Mouse (Mus musculus) CH12.LX (cell line): ENCODE results near the gene Dhx9. TPM values are rescaled to one million over a fixed set of nuclear protein-coding genes. Genes with fewer than 3 reads are reported as not detected.

Experiments used
- DNase-seq: peaks from one replicate; pipeline ENCODE4 v3.0.0-alpha.2; 2013; ENCODE audit errors: extremely low read depth
- H3K27ac ChIP-seq: 2 replicates; pipeline ENCODE4 v1.5.1; 2012; ENCODE audit warnings: low read depth, mild to moderate bottlenecking, control low read depth, moderate library complexity; ENCODE audit not compliant: insufficient read depth
- H3K27me3 ChIP-seq: replicated peaks from 2 replicates; pipeline ENCODE3; 2012; ENCODE audit warnings: inconsistent platforms
- H3K36me3 ChIP-seq, 2 experiments: replicated peaks in 1 of 2; 2 replicates each; pipeline versions ENCODE3 to v1.6.1; 2012; ENCODE audit warnings: inconsistent platforms in 1 of 2, low read length in 1 of 2, mild to moderate bottlenecking in 1 of 2, mixed read lengths in 1 of 2, moderate library complexity in 1 of 2; ENCODE audit not compliant: control insufficient read depth in 1 of 2, insufficient read depth in 1 of 2
- H3K4me1 ChIP-seq, 2 experiments: 2 replicates each; pipeline ENCODE4 v1.6.1; 2012; ENCODE audit warnings: inconsistent platforms in 1 of 2, moderate library complexity in 1 of 2; ENCODE audit not compliant: insufficient read depth in 2 of 2, control insufficient read depth in 1 of 2
- H3K4me2 ChIP-seq: 2 replicates; pipeline ENCODE4 v1.6.1; 2012; ENCODE audit warnings: low read depth, mild to moderate bottlenecking, control low read depth; ENCODE audit not compliant: poor library complexity, insufficient read depth, severe bottlenecking
- H3K4me3 ChIP-seq, 3 experiments: fragments of 150-350 bp in 1 of 3; sonication (generic) in 1 of 3; replicated peaks in 1 of 3; 2 replicates each; pipeline versions ENCODE3 to v1.5.1; 2011 to 2012; ENCODE audit warnings: low read depth in 2 of 3, low read length in 2 of 3, mild to moderate bottlenecking in 2 of 3, moderate library complexity in 2 of 3, control low read depth in 1 of 3, improper control_type of control experiment in 1 of 3, inconsistent platforms in 1 of 3, mixed read lengths in 1 of 3; ENCODE audit not compliant: poor library complexity in 1 of 3
- H3K79me2 ChIP-seq: replicated peaks from 2 replicates; pipeline ENCODE4 v1.6.1; 2012; ENCODE audit warnings: mild to moderate bottlenecking, moderate library complexity; ENCODE audit not compliant: control insufficient read depth, poor library complexity, insufficient read depth, severe bottlenecking; ENCODE audit errors: extremely low read depth
- H3K9ac ChIP-seq: 2 replicates; pipeline ENCODE4 v1.6.1; 2012; ENCODE audit warnings: low read depth, mild to moderate bottlenecking, control low read depth, moderate library complexity; ENCODE audit not compliant: insufficient read depth
- H3K9me3 ChIP-seq: replicated peaks from 2 replicates; pipeline ENCODE3; 2012; ENCODE audit warnings: low read length, inconsistent platforms, mixed read lengths
- CHD1 ChIP-seq: IDR thresholded peaks from 2 replicates; pipeline ENCODE4 v1.6.1; 2012; ENCODE audit warnings: low read depth, low read length, improper control_type of control experiment, inconsistent platforms
- CTCF ChIP-seq, 2 experiments: IDR thresholded peaks in 1 of 2; conservative IDR thresholded peaks in 1 of 2; 2 replicates each; pipeline ENCODE4 v1.5.1; 2011 to 2012; ENCODE audit warnings: low read depth in 2 of 2, low read length in 2 of 2, improper control_type of control experiment in 1 of 2, inconsistent platforms in 1 of 2, mild to moderate bottlenecking in 1 of 2, moderate library complexity in 1 of 2
- ELF1 ChIP-seq: IDR thresholded peaks from 2 replicates; pipeline ENCODE4 v1.6.1; 2014; ENCODE audit warnings: low read depth, mild to moderate bottlenecking, inconsistent platforms, low read length, improper control_type of control experiment
- EP300 ChIP-seq: IDR thresholded peaks from 2 replicates; pipeline ENCODE4 v1.6.1; 2011; ENCODE audit warnings: low read length, improper control_type of control experiment
- HCFC1 ChIP-seq: IDR thresholded peaks from 2 replicates; pipeline ENCODE4 v1.6.1; 2012; ENCODE audit warnings: low read depth, mild to moderate bottlenecking, inconsistent platforms, low read length, improper control_type of control experiment
- JUND ChIP-seq: conservative IDR thresholded peaks from 2 replicates; pipeline ENCODE4 v1.6.1; 2011; ENCODE audit warnings: low read depth, low read length, improper control_type of control experiment
- MAX ChIP-seq: IDR thresholded peaks from 2 replicates; pipeline ENCODE4 v1.6.1; 2011; ENCODE audit warnings: low read length, improper control_type of control experiment
- MEF2A ChIP-seq: IDR thresholded peaks from 2 replicates; pipeline ENCODE4 v1.6.1; 2014; ENCODE audit warnings: low read depth, mild to moderate bottlenecking, inconsistent platforms, low read length, improper control_type of control experiment, borderline replicate concordance
- NELFE ChIP-seq: IDR thresholded peaks from 2 replicates; pipeline ENCODE4 v1.6.1; 2011; ENCODE audit warnings: low read depth, low read length, improper control_type of control experiment
- POLR2AphosphoS2 ChIP-seq: IDR thresholded peaks from 2 replicates; pipeline ENCODE4 v1.6.1; 2011; ENCODE audit warnings: low read depth, low read length, improper control_type of control experiment
- RAD21 ChIP-seq: IDR thresholded peaks from 2 replicates; pipeline ENCODE4 v1.6.1; 2011; ENCODE audit warnings: low read depth, mild to moderate bottlenecking, low read length, improper control_type of control experiment, moderate library complexity
- RCOR1 ChIP-seq: conservative IDR thresholded peaks from 2 replicates; pipeline ENCODE4 v1.6.1; 2012; ENCODE audit warnings: low read depth, mild to moderate bottlenecking, inconsistent platforms, low read length, improper control_type of control experiment
- SMC3 ChIP-seq: IDR thresholded peaks from 2 replicates; pipeline ENCODE4 v1.6.1; 2011; ENCODE audit warnings: low read depth, low read length, improper control_type of control experiment
- UBTF ChIP-seq: IDR thresholded peaks from 2 replicates; pipeline ENCODE4 v1.6.1; 2012; ENCODE audit warnings: low read depth, mild to moderate bottlenecking, inconsistent platforms, low read length, improper control_type of control experiment, moderate library complexity
- USF1 ChIP-seq: IDR thresholded peaks from 2 replicates; pipeline ENCODE4 v1.6.1; 2014; ENCODE audit warnings: low read depth, mild to moderate bottlenecking, inconsistent platforms, low read length, improper control_type of control experiment
- ZC3H11A ChIP-seq: IDR thresholded peaks from 2 replicates; pipeline ENCODE4 v1.6.1; 2012; ENCODE audit warnings: low read depth, mild to moderate bottlenecking, inconsistent platforms, low read length, improper control_type of control experiment
- ZKSCAN1 ChIP-seq: IDR thresholded peaks from 2 replicates; pipeline ENCODE4 v1.6.1; 2012; ENCODE audit warnings: low read depth, inconsistent platforms, low read length, improper control_type of control experiment, borderline replicate concordance
- ZMIZ1 ChIP-seq: IDR thresholded peaks from 2 replicates; pipeline ENCODE4 v1.6.1; 2012; ENCODE audit warnings: low read depth, mild to moderate bottlenecking, inconsistent platforms, low read length, improper control_type of control experiment
- ZNF384 ChIP-seq: IDR thresholded peaks from 2 replicates; pipeline ENCODE4 v1.6.1; 2012; ENCODE audit warnings: low read depth, low read length, improper control_type of control experiment, inconsistent platforms
- dilution Hi-C: fragments of 300-500 bp; cut with MboI; formaldehyde crosslinking; loops from 2 replicates; pipeline ENCODE4 v1.14.3; 2020; ENCODE audit warnings: low sequenced_read_pairs; ENCODE audit not compliant: extremely low pct_unique_long_range_greater_than_20kb, extremely low pct_ligation_motif_present
- in situ Hi-C: fragments of 300-500 bp; cut with MboI; formaldehyde crosslinking; loops from 3 replicates; pipeline ENCODE4 v1.14.3; 2019; ENCODE audit warnings: low sequenced_read_pairs, low pct_ligation_motif_present, low pct_unique_long_range_greater_than_20kb, mixed read lengths
- polyA plus RNA-seq: library from polyadenylated mRNA; unstranded; fragments of >175 nt; gene quantifications from 2 replicates; pipeline ENCODE4 v1.2.1, GENCODE M21; 2012; ENCODE audit warnings: low read depth; ENCODE audit not compliant: insufficient read length
- total RNA-seq, 2 experiments: library from RNA; depleted of rRNA; stranded (reverse); fragments of 300-350 nt in 1 of 2; fragments of >200 nt in 1 of 2; gene quantifications; 2 replicates each; pipeline ENCODE4 v1.2.3; 2012 to 2014

Dhx9 gene
- total and polyA plus RNA-seq, 3 experiments = 55.4 to 233 (median 98.8) TPM

GRCm38 (mm10) chr1:153437536-153437935 lies 49.9 kb downstream of the Dhx9 start:
- no peaks in the 10 kb centered on the region for H3K9me3 ChIP-seq
- H3K36me3 ChIP-seq = peaks cover 0 to 2% of the 10 kb centered on the region in 2 experiments
- no peak overlapping the region for H3K4me3 ChIP-seq
- in situ Hi-C loops (no loop called here), dilution Hi-C loops (no loop called here)
- DNase-seq = no peak
- TF ChIP-seq ELF1 (no peak), NELFE (no peak), ZMIZ1 (no peak), ZNF384 (no peak), RCOR1 (no peak), EP300 (no peak), POLR2AphosphoS2 (no peak), ZKSCAN1 (no peak), JUND (no peak), USF1 (no peak), SMC3 (no peak), ZC3H11A (no peak), HCFC1 (no peak), MEF2A (no peak), MAX (no peak)
- no peaks in the 10 kb centered on the region for H3K27me3 ChIP-seq
- H3K4me1 ChIP-seq = peaks cover 0 to 6% of the 10 kb centered on the region in 2 experiments; a peak in 1 of 4 replicates
- H3K79me2 ChIP-seq = no peaks in the 10 kb centered on the region
- H3K9ac ChIP-seq = no peak overlapping the region
- no peak overlapping the region for H3K27ac ChIP-seq
- H3K4me2 ChIP-seq = no peak overlapping the region

DNA sequence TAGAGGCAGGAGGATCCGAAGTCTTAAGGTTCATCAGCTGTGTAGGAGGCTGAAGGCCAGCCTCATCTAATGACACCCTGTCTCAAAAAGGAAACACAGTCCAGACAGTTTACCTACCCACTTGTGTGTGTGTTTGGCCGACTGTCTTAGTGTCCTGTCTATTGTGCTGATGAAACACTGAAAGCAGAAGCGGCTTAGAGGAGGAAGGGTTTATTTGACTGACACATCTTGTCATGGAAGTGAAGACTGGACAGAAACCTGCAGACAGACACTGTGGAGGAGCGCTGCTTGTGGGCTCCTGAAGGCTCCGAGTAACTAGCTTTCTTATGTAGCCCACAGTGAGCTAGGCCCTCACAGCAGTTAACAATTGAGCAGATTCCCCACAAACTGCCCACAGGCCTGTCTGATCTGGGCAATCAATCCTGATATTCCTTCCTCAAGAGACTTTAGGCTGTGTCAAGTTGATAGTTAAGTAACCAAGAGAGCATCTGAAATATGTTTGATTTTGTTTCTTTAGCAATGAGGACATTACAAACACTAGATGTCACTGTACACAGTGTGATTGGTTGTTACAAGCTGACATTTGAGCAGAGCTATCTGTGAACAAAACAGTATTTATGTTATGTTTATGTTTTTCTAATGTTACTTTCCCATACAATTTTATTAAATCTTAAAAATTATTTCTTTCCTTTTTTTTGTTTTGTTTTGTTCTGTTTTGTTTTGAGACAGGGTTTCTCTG lies 53.4 kb downstream of the Dhx9 start:
- no peak overlapping the region for H3K9ac ChIP-seq
- H3K9me3 ChIP-seq = no peaks in the 10 kb centered on the region
- dilution Hi-C loops = no loop called here
- peaks cover 0 to 11% of the 10 kb centered on the region in 2 experiments; a peak in 1 of 4 replicates for H3K4me1 ChIP-seq
- TF ChIP-seq ZKSCAN1 (no peak), RAD21 (peak; percentile 41), CTCF (conservative IDR thresholded peaks at IDR 0.05 in 1 of 2, IDR thresholded peaks at IDR 0.05 in 1 of 2; ENCODE audit: low read depth in 2 of 2, low read length in 2 of 2) (peak in 1 of 2 experiments; percentile 41; a peak in 2 of 4 replicates), CHD1 (no peak), UBTF (no peak)
- in situ Hi-C loops = no loop called here
- no peak overlapping the region for H3K4me3 ChIP-seq
- no peaks in the 10 kb centered on the region for H3K79me2 ChIP-seq
- no peaks in the 10 kb centered on the region for H3K27me3 ChIP-seq
- H3K27ac ChIP-seq = no peak overlapping the region
- H3K4me2 ChIP-seq = no peak overlapping the region
- DNase-seq = no peak
- H3K36me3 ChIP-seq = no peaks in the 10 kb centered on the region
